Comparison of ENCODE assay signal across 12 mouse cellular contexts in genomic region chr12:116586167-116586566, GRCm38 (mm10).
"Had no signal": no experiment of that assay in that cellular context is flagged by ENCODE, and none has a peak within 500 bp of the region (broad histone marks: within the 10 kb centered on the region; RNA-seq: fewer than 3 reads in every experiment).

No protein-coding gene starts in this region.

- H3K4me2 ChIP-seq: kidney, embryonic 15.5 days; limb, embryonic 15.5 days; liver, embryonic 12.5 days; neural tube, embryonic 15.5 days had no signal

- H3K4me3 ChIP-seq: kidney, embryonic 15.5 days; left cerebral cortex, adult 2 months; limb, embryonic 15.5 days; liver, embryonic 12.5 days; myocyte; neural tube, embryonic 15.5 days had no signal

- H3K9me3 ChIP-seq: kidney, embryonic 15.5 days; limb, embryonic 15.5 days; liver, embryonic 12.5 days; neural tube, embryonic 15.5 days had no signal

- H3K36me3 ChIP-seq: kidney, embryonic 15.5 days; limb, embryonic 15.5 days; liver, embryonic 12.5 days; neural tube, embryonic 15.5 days had no signal

- DNase-seq: kidney, adult 2 months; kidney, postnatal 14 days; midbrain, embryonic 14.5 days; right cerebral cortex, adult 18-20 months; right cerebral cortex, postnatal 25 days had no signal

- H3K27me3 ChIP-seq: kidney, embryonic 15.5 days; limb, embryonic 15.5 days; liver, embryonic 12.5 days; neural tube, embryonic 15.5 days had no signal

- H3K9ac ChIP-seq: kidney, embryonic 15.5 days; limb, embryonic 15.5 days; liver, embryonic 12.5 days; neural tube, embryonic 15.5 days had no signal

- H3K4me1 ChIP-seq: limb, embryonic 15.5 days; liver, embryonic 12.5 days had no signal

- ATAC-seq: hindbrain, postnatal 0 days; liver, embryonic 12.5 days had no signal

- H3K27ac ChIP-seq: hindbrain, postnatal 0 days; kidney, embryonic 15.5 days; limb, embryonic 15.5 days; liver, embryonic 12.5 days; neural tube, embryonic 15.5 days had no signal
